Mouse (Mus musculus) embryo, embryonic 10.5 days (tissue): ENCODE measurements around the gene Arhgef39.

Experiments
- DNase-seq: peaks from one replicate; pipeline ENCODE4 v3.0.0-alpha.2; 2015; ENCODE audit warnings: low spot score

The Arhgef39 gene

GRCm38 (mm10) chr4:43499407-43500333 is at the start of gene Arhgef39:
TSS of gene Arhgef39 (minus strand) at chr4:43499695.
- peak; percentile 93 for DNase-seq

- no peak for DNase-seq
Measured at GRCm38 (mm10) chr4:43549055-43549454, 49.6 kb upstream of the Arhgef39 start.

GRCm38 (mm10) chr4:43547160-43547559 is 47.7 kb upstream of the Arhgef39 start:
- no peak for DNase-seq

- DNase-seq = no peak
Measured at GRCm38 (mm10) chr4:43546375-43547047, 47.0 kb upstream of the Arhgef39 start.

- no peak for DNase-seq
Measured at GRCm38 (mm10) chr4:43542044-43542443, 42.5 kb upstream of the Arhgef39 start.

- no peak for DNase-seq
Measured at GRCm38 (mm10) chr4:43536031-43536430, 36.5 kb upstream of the Arhgef39 start.

GRCm38 (mm10) chr4:43535628-43536027 is 36.1 kb upstream of the Arhgef39 start:
- no peak for DNase-seq

GRCm38 (mm10) chr4:43533270-43533669 is 33.8 kb upstream of the Arhgef39 start:
- no peak for DNase-seq

GRCm38 (mm10) chr4:43530581-43530980 is 31.1 kb upstream of the Arhgef39 start:
- DNase-seq = peak; percentile 81

GRCm38 (mm10) chr4:43530081-43530501 is 30.6 kb upstream of the Arhgef39 start:
- DNase-seq = no peak

GRCm38 (mm10) chr4:43528487-43528886 is 29.0 kb upstream of the Arhgef39 start:
- DNase-seq = no peak

- DNase-seq = no peak
Measured at GRCm38 (mm10) chr4:43527880-43528279, 28.4 kb upstream of the Arhgef39 start.

- DNase-seq = peak; percentile 95
Measured at GRCm38 (mm10) chr4:43519956-43520355, 20.5 kb upstream of the Arhgef39 start.

GRCm38 (mm10) chr4:43519551-43519950 is 20.1 kb upstream of the Arhgef39 start:
- DNase-seq = peak; percentile 65

- DNase-seq = no peak
Measured at GRCm38 (mm10) chr4:43515764-43516708, 16.5 kb upstream of the Arhgef39 start.

- DNase-seq = no peak
Measured at GRCm38 (mm10) chr4:43513791-43514190, 14.3 kb upstream of the Arhgef39 start.

- no peak for DNase-seq
Measured at GRCm38 (mm10) chr4:43513300-43513699, 13.8 kb upstream of the Arhgef39 start.

- no peak for DNase-seq
Measured at GRCm38 (mm10) chr4:43512653-43513052, 13.2 kb upstream of the Arhgef39 start.

- DNase-seq = no peak
Measured at GRCm38 (mm10) chr4:43511675-43512454, 12.4 kb upstream of the Arhgef39 start.

- no peak for DNase-seq
Measured at GRCm38 (mm10) chr4:43509109-43509508, 9.6 kb upstream of the Arhgef39 start.

GRCm38 (mm10) chr4:43508666-43508997 is 9.1 kb upstream of the Arhgef39 start:
- peak; percentile 67 for DNase-seq
